Mouse (Mus musculus) ZHBTc4 (cell line): Measurements from ENCODE around the gene Vsir.

Source experiments
- DNase-seq: peaks from one replicate; pipeline ENCODE4 v3.0.0-alpha.2; 2011; ENCODE audit warnings: low read depth, low spot score

Vsir gene

DNA sequence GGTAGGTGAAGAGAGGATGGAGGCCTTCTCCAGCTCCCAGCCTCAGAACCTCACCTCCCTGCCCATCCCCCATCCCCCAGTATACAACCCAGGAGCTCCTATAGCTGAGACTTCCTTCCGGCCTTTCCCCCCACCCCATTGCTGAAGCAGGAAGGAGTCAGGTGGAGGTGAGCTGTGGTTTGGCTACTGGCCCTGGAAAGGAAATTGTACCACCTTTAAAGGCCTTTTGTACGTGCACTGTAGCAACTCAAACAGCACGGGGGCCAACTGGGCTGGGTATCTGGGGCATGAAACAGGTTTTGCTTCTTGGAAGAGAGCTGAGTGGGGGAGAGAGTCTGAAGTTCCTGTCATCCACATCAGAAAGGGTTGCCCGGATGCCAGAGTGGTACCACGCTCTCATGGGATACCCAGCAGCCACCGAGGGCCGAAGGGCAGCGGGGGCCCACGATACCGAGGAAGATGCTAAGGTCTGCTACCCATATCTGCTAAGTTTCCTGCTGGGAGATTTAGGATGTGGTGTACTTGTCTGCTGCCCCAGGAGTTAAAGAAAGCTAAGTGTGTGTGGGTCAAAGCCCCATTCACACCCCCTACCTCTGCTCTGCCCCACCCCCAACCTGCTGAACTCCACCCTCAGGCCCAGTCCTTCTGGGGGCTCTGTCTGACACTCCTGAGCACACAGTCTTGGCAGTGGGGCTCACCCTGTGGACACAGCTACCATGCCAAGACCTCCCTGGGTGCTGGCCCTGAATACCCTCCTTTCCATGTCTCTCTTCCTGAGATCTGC, 34.7 kb downstream of the Vsir start:
- no peak for DNase-seq

DNA sequence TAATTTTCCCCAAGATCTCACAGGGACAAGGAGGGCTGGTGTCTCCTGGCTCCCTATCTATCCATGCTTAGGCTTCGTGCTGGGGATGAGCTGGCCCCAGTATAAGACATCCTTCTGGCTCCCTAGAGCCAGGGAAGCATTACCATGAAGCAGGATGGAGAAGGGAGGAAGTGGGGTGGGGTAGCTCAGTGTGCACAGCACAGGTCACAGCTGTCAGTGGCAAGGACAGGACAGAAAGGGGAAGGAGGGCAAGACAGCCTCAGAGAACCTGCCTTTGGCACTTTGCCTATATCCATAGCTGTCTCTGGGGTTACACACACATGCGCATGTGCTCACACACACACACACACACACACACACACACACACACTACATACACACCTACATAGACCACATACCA, 41.7 kb downstream of the Vsir start:
- no peak for DNase-seq

DNA sequence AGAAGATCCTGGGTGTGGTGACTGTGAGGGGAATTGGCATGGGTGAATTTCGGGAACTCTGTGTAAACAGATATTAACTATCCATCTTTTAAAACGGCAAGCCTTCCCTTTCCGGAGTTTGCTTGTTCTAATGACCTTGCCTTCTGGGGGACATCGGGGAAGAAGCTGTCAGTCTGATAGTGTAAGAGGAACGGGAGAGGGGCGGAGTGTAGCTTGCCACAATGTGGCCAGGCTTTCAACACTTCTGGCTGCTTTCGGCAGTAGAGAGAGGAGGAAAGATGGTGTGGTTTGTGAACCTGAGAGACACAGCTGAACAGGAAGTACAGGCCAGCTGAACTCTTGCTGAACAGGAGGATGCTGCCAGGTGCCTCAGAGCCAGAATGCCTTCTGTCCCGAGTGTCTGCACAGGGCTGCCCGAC, 42.8 kb downstream of the Vsir start:
- no peak for DNase-seq

DNA sequence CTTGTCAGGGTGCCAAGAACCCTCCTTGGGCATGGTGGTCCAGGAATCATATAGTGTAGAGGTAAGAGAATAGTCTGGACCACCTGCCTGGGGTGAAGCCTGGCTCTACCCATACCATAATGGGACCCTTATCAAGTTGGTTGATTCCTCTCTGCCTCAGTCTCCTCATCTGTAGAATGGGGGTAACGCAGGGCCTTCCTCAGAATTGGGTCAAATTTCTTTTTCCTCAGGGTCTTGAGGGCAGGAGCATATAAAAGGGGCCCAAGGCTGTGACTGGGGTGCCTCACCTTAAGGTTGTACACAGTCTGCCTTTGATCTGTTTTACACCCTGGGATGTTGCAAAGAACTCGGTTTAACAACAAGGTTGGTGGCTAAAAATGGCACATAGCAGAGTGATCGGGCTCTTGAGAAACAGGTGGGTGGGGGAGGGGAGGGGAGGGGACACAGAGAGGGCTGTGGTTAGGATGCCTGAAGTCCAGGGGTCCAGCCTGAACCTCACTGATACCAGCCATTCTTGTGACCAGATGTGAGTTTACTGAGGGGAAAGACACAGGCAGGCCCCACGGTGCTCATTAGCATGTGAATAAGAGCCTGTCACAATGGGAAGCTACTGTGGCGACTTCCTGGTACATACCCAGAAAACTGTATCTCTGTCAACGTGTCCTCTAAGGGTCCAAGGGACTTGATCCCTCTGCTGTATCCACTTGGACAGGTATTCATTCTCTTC, 43.7 kb downstream of the Vsir start:
- peak; percentile 51 for DNase-seq

DNA sequence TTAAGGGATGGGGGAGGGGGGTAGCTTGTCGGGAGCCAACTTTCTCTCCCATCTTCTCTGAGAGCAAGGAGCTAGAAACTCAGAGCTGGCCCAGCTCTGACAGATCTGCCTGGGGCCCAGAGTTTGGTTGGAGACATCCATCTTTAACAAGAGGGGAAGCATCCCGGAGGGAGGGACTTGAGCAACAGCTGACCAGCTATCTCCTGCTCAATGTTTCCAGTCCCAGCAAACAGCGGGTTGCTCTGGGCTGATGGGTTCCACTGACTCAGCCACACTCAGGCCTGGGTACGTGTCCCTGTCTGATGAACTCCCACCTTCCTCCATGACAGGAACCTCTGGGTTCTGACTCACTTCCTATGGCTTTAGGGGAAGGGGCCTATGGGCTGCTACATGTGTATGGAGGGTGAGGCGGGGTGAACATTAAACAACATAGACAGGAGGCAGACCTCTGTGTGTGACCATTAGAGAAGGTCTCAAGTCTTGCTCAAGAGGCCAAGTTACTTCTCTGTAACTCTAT, 44.3 kb downstream of the Vsir start:
- no peak for DNase-seq

DNA sequence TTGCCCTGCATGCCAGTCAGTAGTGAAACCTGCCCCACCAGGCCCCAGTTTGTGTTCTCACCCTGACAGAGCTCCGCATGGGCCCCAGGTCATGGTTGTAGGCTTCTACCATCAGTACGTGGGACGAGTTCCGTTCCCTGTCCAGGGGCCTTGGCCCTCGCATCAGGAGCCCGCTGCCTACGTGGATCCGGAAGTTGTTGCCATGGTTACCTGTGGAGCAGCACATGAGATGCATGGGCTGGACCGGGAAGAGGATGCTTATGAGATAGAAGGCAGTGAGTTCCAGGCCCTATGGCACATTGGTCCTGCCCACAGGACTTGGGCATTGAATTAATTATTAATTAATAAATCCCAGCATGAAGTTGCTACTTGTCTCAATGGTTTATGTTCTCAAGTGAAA, 45.0 kb downstream of the Vsir start:
- DNase-seq = no peak

DNA sequence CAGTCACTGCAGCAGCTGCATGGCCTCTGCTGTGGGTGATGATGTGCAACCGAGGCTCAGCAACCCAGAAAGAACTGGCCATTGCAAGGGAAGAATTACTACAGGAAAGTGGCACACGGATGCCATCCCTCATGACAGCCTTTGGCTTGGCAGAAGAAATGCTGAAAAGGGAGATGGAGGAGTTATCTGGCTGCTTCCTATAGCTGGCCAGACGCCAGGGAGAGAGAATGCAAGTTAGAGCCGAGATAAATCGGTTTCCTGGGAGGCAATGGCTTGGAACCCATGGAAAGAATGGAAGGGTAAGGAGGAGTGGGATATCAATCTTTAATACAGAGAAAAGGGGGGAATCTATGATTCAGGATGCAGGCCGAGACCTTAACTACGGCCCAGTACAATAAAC, 48.3 kb downstream of the Vsir start:
- DNase-seq = no peak

DNA sequence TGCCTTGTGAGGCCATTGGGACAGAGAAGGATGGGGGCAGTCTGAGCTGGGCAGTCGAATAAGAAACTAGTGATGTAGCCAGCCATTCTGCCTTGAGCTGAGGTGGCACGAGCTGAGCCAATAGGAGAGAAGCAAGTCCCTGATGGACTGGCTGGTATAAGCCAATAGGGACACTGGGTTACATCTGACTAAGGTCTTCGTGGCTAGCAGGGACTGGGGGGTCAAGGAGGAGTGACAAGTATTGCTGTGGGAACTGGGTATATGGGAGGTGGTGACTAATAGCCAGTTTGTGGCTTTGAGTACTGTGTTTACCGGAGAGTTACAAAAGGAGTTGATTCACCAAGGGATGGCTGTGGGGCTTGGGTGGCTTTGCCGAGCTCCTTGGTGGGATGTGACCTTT, 49.0 kb downstream of the Vsir start:
- DNase-seq = no peak

DNA sequence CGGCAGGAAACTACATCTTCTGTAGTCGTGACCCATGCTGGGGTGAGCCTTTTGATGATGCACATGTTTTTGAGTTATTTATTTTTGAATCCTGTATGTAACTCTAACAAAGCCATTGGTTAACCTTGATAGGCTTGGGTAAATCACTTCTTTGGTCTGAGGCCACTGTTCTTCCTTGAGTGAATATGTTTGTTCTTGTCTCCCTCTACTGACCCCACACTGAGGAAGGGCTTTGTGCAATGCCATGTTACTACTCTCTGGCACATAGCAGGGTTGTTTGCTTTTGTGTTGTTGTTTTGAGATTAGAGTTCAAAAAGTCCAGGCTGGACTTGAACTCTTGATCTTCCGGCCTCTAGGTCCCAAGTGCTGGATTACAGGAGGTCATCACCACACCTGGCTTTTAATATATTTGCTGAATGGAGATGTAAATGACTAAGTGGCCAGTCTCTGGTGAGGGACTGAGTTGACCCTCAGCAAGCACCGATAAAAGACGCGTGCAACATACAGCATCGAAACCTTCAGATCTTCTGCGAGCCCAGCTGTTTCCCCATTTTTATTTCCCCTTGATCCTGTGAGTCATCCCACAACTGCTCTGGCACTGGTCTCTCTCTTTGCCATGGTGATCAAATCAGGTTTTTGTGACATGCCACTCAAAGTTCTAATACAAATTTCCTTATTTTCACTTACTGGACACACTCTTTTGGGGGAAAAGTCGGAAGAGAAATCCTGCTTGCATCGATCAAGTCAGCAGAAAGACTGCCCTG, 51.6 kb downstream of the Vsir start:
- no peak for DNase-seq

DNA sequence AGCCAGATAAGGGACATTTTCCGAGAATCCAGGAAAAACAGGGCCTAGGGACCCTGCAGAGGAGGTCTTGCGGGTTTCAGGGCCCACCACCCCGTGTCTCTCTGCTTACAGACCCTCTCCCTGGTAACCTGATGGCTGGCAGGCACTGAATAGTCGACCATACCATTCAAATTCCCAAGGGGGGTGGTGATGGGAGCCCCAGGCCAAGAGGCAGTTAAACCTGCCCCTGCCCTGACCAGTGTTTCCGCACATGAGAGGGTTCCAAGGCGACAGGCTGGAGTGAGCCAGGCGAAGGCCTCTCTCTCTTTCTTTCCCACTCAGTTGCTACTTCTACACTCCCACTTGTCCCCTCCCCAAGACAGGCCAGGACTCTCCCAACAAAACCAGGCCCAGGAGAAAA, 52.8 kb downstream of the Vsir start, which contains the start of gene Gm17455:
Gm17455 (plus strand) TSS at position 278 of the 400 bp plus-strand sequence.
- no peak for DNase-seq

DNA sequence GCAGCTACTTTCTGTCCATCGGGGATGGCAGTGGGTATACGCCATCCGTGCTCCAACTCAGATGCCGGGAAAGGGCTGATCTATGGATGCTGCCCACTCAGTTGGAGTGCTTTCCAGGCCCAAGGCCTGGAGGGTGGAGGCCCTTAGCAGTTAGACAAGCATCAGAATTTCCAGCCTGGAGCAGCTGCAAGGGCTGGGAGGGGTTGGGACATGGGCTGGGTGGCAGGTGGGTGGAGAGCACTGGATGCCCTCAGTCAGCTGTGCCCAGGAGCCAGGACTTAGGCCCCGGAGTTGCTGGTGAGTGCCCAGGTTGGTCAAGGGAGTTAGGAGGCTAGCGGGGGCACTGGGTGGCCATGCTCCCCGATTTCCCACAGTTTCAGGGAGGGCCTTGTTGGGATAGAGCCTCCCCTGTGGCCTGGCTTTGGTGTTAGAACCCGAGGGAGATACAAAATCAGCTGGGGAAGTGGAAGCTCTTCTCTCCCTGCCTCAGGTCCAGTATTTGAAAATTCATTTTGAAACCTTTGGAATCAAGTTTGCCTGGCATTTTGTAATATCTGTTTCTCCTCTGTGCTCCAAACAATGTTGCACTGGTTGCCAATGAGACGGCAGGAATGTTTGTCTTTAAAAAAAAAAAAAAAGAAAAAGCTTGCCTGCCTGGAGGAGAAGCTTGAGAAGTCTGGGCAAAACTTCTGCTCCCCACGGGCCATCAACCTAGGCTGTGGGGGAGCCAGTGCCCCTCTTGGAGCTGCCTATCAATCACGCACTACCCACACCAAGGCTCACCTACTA, 54.0 kb downstream of the Vsir start:
- no peak for DNase-seq

DNA sequence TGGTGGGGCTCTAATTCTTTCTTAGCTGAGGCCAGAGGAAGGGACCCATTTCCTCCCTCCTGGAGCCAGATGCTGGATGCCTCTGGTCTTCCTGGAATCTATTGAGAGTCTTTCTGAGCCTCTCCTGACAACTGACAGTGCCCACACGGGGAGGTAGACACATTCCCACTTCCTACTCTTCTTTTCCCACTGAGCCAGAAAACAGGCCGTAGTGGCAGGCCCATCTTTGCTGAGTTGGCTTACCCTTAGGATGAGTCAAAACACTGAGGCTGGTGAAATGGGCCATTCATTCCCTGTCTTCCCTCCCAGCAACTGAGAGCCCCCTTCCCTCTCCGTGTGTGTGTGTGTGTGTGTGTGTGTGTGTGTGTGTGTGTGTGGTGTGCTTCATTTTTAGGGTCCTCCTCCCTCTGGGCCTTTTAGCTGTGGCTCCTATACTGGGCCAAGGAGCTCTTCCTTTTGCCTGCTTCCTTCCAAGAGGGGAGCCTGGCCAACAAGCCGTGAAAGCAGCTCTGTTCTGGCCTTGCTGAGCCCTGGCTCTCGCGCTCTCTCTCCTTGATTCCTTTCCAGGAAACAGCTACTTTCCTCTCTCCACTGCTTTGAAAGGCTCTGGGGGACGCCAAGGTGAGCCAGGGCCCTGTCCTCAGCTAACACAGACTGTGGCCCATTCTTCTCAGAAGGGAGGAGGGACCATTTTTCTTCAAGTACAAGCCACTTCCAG, 59.0 kb downstream of the Vsir start:
- no peak for DNase-seq

DNA sequence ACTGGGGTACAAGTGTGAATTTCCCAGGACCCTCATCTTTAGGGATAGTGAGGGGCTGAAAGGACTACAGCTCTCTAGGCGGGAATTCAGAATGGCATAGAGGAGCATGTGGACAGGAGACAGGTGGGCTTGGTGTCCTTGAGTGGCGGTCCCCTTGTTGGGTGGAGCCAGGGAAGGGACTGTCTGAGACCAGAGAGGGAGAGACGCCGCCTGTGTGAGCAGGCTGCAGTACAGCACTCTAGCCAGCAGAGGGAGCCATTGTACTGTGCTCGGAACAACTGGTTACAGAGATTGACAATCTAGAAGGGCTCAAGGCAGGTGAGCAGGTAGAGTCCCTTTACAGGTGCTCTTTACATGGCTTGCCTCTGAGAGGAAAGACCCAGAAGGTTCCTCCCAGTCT, 61.2 kb downstream of the Vsir start:
- peak; percentile 70 for DNase-seq

DNA sequence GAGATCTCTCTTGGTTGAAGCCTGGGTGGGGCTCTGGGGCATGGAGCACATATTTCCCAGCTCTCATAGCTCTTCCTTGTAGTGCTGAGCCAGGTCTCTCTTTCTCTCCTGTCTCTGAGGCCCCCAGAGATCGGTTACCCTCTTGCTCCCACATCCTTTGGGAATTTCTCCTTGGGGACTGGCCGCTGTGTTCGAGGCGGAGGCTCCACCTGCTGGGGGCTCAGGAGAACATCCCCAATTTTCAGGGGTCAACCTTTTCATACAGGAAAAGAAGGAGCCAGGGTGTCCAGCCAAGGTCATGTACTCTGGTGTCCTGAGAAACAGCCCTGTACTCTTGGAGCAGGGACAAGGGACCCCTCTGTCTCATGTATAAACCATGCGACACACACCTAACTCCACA, 65.1 kb downstream of the Vsir start:
- DNase-seq = peak; percentile 33

DNA sequence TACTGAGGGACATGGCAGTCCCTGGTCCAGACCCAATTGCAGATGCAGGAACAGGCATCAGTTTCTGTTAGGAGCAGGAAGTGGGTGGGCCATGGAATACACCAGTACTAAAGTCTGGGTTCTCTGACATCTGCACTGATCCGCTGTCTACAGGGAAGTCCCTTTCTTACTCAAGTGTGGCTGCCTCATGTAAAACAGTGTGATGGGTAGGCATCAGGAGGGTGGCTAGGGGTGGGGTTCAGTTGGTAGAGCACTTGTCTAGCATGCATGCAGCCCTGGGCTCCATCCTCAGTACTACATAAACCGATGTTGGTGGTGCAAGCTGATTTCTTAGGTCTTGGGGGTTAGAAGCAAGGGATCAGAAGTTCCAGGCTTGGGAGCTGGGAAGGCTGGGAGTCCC, 67.1 kb downstream of the Vsir start:
- DNase-seq = no peak

DNA sequence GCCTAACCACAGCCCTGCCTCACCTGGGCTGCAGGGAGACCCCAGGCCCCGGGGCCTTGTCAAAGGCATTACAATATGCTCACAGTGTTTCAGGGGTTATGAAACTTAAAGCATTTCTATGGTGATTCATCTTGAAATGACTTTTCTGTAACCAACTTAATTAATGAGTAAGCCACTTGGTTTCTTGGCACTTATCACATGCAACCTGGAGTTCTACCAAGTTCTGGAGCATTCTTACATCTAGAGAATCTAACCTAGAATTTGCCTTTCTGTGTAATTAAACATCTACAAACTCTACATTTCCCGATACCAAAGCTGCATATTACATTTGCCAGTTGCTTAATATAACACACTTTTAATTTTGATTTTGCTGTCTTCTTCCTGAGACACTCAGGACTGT, 70.4 kb downstream of the Vsir start:
- DNase-seq = no peak

DNA sequence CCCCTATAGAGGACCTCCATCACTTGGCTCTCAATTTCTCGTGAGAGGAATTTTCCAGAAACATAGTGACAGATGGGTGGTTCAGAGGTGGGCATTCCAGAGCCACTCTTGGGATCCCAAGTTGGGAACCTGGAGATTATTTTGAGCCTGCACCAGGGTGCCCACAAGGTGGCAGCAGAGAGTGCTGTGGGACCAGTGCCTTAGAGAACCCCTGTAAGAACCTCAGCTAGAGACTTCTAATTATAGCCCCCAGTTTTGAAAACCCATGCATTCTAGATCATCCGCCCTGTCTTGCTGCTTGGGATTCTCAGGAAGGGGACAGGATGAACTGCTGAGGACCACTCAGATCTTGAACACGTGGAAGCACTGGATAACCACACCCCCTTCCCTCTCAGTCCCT, 71.5 kb downstream of the Vsir start:
- peak; percentile 77 for DNase-seq

DNA sequence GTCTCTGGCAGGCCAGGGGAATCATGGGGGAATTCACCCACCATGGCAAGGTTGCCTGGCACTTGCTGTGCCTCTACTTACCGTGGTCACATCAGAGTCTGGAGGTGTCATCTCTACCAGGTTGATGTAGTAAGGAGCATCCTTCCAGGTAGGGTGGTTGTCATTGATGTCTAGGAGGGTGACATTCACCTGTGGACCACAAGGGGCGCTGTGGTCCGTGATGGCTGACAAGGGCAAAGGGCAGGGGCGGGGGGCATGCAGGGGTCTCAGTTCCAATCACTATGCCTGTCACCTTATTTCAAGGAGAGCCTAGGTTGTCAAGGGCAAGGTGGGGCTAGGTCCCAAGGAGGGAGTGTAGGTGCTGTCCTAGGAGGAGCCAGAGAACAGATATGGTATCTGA, 73.0 kb downstream of the Vsir start:
- DNase-seq = peak; percentile 51
